Mouse (Mus musculus): ENCODE results near the gene Cdk20. TPM values are rescaled to one million over a fixed set of nuclear protein-coding genes. Genes with fewer than 3 reads are reported as not detected.
A peak's percentile ranks its signal among the peaks of the same experiment; 100 is the strongest.

Cdk20 gene
- total RNA-seq, 2 experiments from 2014 or later: 13.0 to 13.3 TPM

- intact Hi-C loops (cut with DNase I): no loop called here
These were observed 30.5 kb downstream of the Cdk20 start for GRCm38 (mm10) chr13:64462581-64462980.

GRCm38 (mm10) chr13:64465166-64465565 is 33.1 kb downstream of the Cdk20 start:
- no peak for DNase-seq (ENCODE audit: extremely low spot score in 1 of 2, low spot score in 2 of 2)
- intact Hi-C loops (cut with DNase I): no loop called here

More at GRCm38 (mm10) chr13:64462581-64462980, 30.5 kb downstream of the Cdk20 start:
- no peak for DNase-seq (ENCODE audit: extremely low spot score in 1 of 2, low spot score in 2 of 2)

DNA sequence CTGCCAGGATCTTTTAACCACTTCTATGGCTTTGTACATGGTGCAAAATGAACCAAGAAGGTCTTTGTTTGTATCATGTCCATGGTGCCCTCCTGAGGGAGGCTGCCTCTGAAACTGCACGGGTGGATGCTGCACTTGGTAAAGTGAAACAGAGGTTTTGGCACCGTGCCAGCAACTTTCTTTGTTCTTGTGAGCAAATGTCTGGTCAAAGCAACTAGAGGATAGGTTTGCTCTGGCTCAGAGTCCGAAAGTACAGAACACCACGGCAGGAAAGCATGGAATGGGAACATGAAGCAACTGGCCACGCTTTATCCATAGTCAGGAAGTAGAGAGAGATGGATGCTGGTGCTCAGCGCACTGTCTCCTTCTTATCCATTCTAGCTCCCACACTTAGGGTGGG is 35.8 kb downstream of the Cdk20 start:
- peak in 1 of 2 experiments; percentile 56 for DNase-seq (ENCODE audit: extremely low spot score in 1 of 2, low spot score in 2 of 2)
- intact Hi-C loops (cut with DNase I): no loop called here

GRCm38 (mm10) chr13:64477968-64478367 is 45.9 kb downstream of the Cdk20 start:
- DNase-seq (ENCODE audit: extremely low spot score in 1 of 2, low spot score in 2 of 2): no peak
- intact Hi-C loops (cut with DNase I): no loop called here

- DNase-seq (ENCODE audit: extremely low spot score in 1 of 2, low spot score in 2 of 2): no peak
These were observed 47.8 kb downstream of the Cdk20 start for GRCm38 (mm10) chr13:64479960-64480359.

DNA sequence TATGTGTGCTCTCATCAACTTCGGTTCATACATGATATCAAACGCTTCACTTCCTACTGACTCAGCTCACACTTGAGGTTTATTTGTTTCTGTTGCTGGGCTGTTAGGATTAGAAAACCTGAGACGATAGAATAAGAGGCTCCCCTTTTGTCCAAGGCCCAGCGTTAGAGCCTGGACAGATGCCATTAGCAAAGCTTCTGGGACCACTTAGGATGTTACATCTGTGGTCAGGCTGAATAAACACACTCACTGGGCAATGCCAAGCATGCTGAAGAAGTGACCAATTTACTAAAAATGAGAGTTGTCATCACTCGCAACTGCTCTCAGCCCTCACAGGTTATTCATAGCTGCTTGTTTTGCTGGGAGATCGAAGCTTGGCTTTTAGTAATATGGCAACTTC is 57.8 kb downstream of the Cdk20 start:
- intact Hi-C loops (cut with DNase I): no loop called here
- no peak for DNase-seq (ENCODE audit: extremely low spot score in 1 of 2, low spot score in 2 of 2)

More at GRCm38 (mm10) chr13:64479960-64480359, 47.8 kb downstream of the Cdk20 start:
- intact Hi-C loops (cut with DNase I): no loop called here

Other genes with a start within 250 kb of the Cdk20 start
- 1 to 10 TPM; 2.9 to 3.4 TPM for gene Cdc14b, start 157.0 kb upstream of the Cdk20 start, total RNA-seq (2021)
- gene Aaed1, start 119.6 kb upstream of the Cdk20 start, total RNA-seq (2021): 10 to 100 TPM; 10.0 to 10.3 TPM
- 100 to 1,000 TPM; 186 to 187 TPM for gene Ctsl, start 61.4 kb upstream of the Cdk20 start, total RNA-seq (2021)
- gene Fam240b, start 65.5 kb downstream of the Cdk20 start, total RNA-seq (2021): not detected